Mouse (Mus musculus) brain, adult 2 months (tissue): ENCODE results near the gene Chpf.
A peak's percentile ranks its signal among the peaks of the same experiment; 100 is the strongest.

ENCODE experiments used
- DNase-seq: peaks from one replicate; pipeline ENCODE4 v3.0.0; 2011; ENCODE audit warnings: low read depth, low spot score

Gene Chpf

GRCm38 (mm10) chr1:75458789-75459684 lies 20.1 kb downstream of the Chpf start:
- peak; percentile 87 for DNase-seq

GRCm38 (mm10) chr1:75458025-75458788 lies 20.9 kb downstream of the Chpf start:
- DNase-seq = peak; percentile 65

GRCm38 (mm10) chr1:75457710-75458024 lies 21.4 kb downstream of the Chpf start:
- DNase-seq = peak; percentile 57

GRCm38 (mm10) chr1:75456746-75457564 lies 22.2 kb downstream of the Chpf start:
- DNase-seq = peak; percentile 30

GRCm38 (mm10) chr1:75455948-75456347 lies 23.2 kb downstream of the Chpf start:
- DNase-seq = no peak

- DNase-seq = no peak
Measured at GRCm38 (mm10) chr1:75455433-75455832, 23.7 kb downstream of the Chpf start.

- peak; percentile 36 for DNase-seq
Measured at GRCm38 (mm10) chr1:75451900-75452299, 27.2 kb downstream of the Chpf start.

GRCm38 (mm10) chr1:75450314-75451005 lies 28.6 kb downstream of the Chpf start, which contains the start of gene Asic4:
Gene Asic4 (plus strand): TSS chr1:75450436.
- peak; percentile 49 for DNase-seq

- DNase-seq = no peak
Measured at GRCm38 (mm10) chr1:75449377-75450135, 29.6 kb downstream of the Chpf start.

- no peak for DNase-seq
Measured at GRCm38 (mm10) chr1:75448937-75449336, 30.2 kb downstream of the Chpf start.

GRCm38 (mm10) chr1:75448052-75448431 lies 31.1 kb downstream of the Chpf start:
- no peak for DNase-seq

- DNase-seq = peak; percentile 45
Measured at GRCm38 (mm10) chr1:75447265-75448051, 31.6 kb downstream of the Chpf start.

- no peak for DNase-seq
Measured at GRCm38 (mm10) chr1:75446656-75447055, 32.5 kb downstream of the Chpf start.

- peak; percentile 90 for DNase-seq
Measured at GRCm38 (mm10) chr1:75445751-75446611, 33.1 kb downstream of the Chpf start.

- DNase-seq = peak; percentile 86
Measured at GRCm38 (mm10) chr1:75445141-75445701, 33.9 kb downstream of the Chpf start.

- no peak for DNase-seq
Measured at GRCm38 (mm10) chr1:75444208-75444607, 34.9 kb downstream of the Chpf start.

- peak; percentile 75 for DNase-seq
Measured at GRCm38 (mm10) chr1:75443247-75444024, 35.7 kb downstream of the Chpf start.

GRCm38 (mm10) chr1:75442811-75443210 lies 36.3 kb downstream of the Chpf start:
- peak; percentile 95 for DNase-seq
